Mouse (Mus musculus): ENCODE measurements around the gene 2410002F23Rik. TPM values are rescaled to one million over a fixed set of nuclear protein-coding genes. Genes with fewer than 3 reads are reported as not detected.
"Not testable (repeated sequence)": the region's sequence is repeated elsewhere in the genome, so short reads cannot be mapped to it uniquely, and the experiment has no call there.

The 2410002F23Rik gene
- polyA plus RNA-seq, 1 experiment, result 40.9 TPM

DNA sequence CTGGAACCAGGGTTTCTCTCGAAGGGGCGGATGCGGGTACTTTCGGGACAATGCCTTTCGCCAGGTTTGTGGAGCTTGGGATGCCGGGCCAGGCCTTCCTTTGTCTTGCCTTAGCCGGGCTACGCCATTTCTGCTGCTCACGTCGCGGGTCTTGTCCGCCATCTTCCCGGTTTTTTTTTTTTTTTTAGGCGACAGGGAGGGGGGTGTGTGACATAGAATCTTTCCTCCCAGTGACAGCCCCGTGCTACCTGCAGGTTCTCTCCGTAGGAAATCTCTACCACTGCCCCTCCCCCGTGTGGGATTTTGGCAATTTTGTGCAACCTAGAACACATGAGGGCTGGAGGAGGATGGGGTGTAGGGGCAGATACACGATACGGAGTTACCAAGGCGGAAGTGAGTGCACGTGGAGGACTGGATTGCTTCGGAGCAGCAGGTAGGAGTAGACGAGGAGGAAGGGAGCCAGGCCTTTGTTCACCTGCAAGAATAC, 505 bp downstream of the 2410002F23Rik start:
- peak overlapping the region; percentile 93 for H3K4me3 ChIP-seq
- peak overlapping the region; percentile 61 for H3ac ChIP-seq (ENCODE audit: control insufficient read depth, insufficient read length)
- peak overlapping the region; percentile 86 for H3K4me2 ChIP-seq (ENCODE audit: low read depth)
- peaks cover 20% of the 10 kb centered on the region for H3K36me3 ChIP-seq (ENCODE audit: control insufficient read depth, insufficient read depth)
- H3K27me3 ChIP-seq (ENCODE audit: control insufficient read depth, insufficient read depth, insufficient read length), result no peaks in the 10 kb centered on the region
- no peak for TF ChIP-seq POLR2AphosphoS2 (IDR thresholded peaks at IDR 0.05; ENCODE audit: insufficient read length, low read depth)
- no peak for TF ChIP-seq POLR2A (IDR thresholded peaks at IDR 0.05; ENCODE audit: insufficient read length, low read depth)
- peak in 1 of 3 experiments; percentile 0 for TF ChIP-seq MYOD1 (IDR thresholded peaks at IDR 0.05; ENCODE audit: control insufficient read depth in 1 of 3, insufficient read length in 2 of 3, low read depth in 2 of 3)
- peaks cover 31% of the 10 kb centered on the region for H3K79me2 ChIP-seq (ENCODE audit: control insufficient read depth, insufficient read depth)

- Histone ChIP-seq H3K36me3 (ENCODE audit: control insufficient read depth, insufficient read depth) (peaks cover 20% of the 10 kb centered on the region), H3K27me3 (ENCODE audit: control insufficient read depth, insufficient read depth, insufficient read length) (no peaks in the 10 kb centered on the region), H3K79me2 (ENCODE audit: control insufficient read depth, insufficient read depth) (peaks cover 31% of the 10 kb centered on the region), H3K4me3 (peak overlapping the region; percentile 93), H3ac (ENCODE audit: control insufficient read depth, insufficient read length) (no peak overlapping the region), H3K4me2 (ENCODE audit: low read depth) (peak overlapping the region; percentile 86)
- no peak for TF ChIP-seq POLR2AphosphoS2 (IDR thresholded peaks at IDR 0.05; ENCODE audit: insufficient read length, low read depth)
- no peak for TF ChIP-seq TCF12 (IDR thresholded peaks at IDR 0.05; ENCODE audit: insufficient read depth, poor library complexity, severe bottlenecking)
- TF ChIP-seq REST (IDR thresholded peaks at IDR 0.05; ENCODE audit: insufficient read depth, insufficient read length), result no peak
- TF ChIP-seq SRF (IDR thresholded peaks at IDR 0.05; ENCODE audit: control insufficient read depth, insufficient read length, low read depth), result no peak
- no peak for TF ChIP-seq MYOG (IDR thresholded peaks at IDR 0.05; ENCODE audit: control insufficient read depth in 1 of 3, insufficient read depth in 1 of 3, insufficient read length in 2 of 3, low read depth in 2 of 3)
- TF ChIP-seq E2F4 (IDR thresholded peaks at IDR 0.05; ENCODE audit: insufficient read depth), result no peak
- no peak for TF ChIP-seq USF1 (IDR thresholded peaks at IDR 0.05; ENCODE audit: low read depth)
- TF ChIP-seq TCF3 (IDR thresholded peaks at IDR 0.05; ENCODE audit: insufficient read length, low read depth), result no peak
- TF ChIP-seq MAX (IDR thresholded peaks at IDR 0.05; ENCODE audit: low read depth), result no peak
These were observed 1.4 kb downstream of the 2410002F23Rik start for GRCm38 (mm10) chr7:44247971-44248370.

DNA sequence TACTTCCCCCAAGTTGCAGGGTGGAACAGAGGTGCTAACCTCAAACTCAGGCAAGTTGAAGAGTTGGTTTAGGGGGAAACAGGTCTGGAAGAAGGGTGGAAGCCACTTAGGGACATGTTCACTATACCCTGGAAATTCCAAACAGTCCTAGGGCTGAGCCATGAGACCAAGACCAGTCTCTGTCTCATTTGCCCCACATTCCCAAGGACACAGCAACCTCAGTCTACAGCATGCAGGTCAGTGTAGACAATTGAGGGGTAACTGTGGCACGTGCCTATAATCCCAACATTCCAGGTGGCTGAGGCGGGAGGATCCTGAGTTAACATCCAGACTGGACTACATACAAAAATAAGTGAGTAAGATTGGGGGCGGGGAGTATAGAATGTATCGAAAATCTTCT, 2.7 kb downstream of the 2410002F23Rik start:
- TF ChIP-seq POLR2AphosphoS2 (IDR thresholded peaks at IDR 0.05; ENCODE audit: insufficient read length, low read depth) (no peak), SRF (IDR thresholded peaks at IDR 0.05; ENCODE audit: control insufficient read depth, insufficient read length, low read depth) (no peak), MYOG (IDR thresholded peaks at IDR 0.05; ENCODE audit: control insufficient read depth in 1 of 3, insufficient read depth in 1 of 3, insufficient read length in 2 of 3, low read depth in 2 of 3) (no peak)
- Histone ChIP-seq H3K36me3 (ENCODE audit: control insufficient read depth, insufficient read depth) (peaks cover 20% of the 10 kb centered on the region), H3ac (ENCODE audit: control insufficient read depth, insufficient read length) (no peak overlapping the region)

DNA sequence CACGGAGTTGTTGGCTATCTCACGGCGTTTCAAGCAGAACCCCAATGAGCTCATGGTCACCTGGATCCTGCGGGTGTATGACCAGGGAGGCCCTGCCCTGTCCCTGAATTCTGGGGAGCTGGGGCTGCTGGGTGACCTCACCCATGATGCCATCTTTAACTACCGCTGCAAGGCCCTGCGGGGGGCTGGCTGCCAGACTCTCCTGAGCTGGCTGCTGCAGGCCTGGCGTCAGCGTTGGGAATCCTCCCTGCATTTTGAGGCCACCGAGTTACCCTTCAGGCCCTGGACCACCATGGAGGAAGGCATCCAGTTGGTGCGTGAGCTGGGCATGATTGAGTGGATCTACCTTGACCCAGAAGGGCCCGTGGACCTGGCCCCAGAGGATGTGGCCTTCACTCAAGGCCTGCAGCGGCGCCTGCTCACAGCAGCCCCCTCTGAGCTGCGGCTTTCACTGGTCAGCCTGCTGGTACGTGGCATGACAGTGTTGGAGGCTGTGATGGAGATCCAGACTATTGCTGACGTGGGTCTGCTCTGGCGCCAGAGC, 4.3 kb downstream of the 2410002F23Rik start:
- not testable (repeated sequence) for H3ac ChIP-seq (ENCODE audit: control insufficient read depth, insufficient read length); H3K4me2 ChIP-seq (ENCODE audit: low read depth); H3K4me3 ChIP-seq; H3K27me3 ChIP-seq (ENCODE audit: control insufficient read depth, insufficient read depth, insufficient read length)
- H3K79me2 ChIP-seq (ENCODE audit: control insufficient read depth, insufficient read depth), result peaks cover 29% of the 10 kb centered on the region
- peak; percentile 4 for TF ChIP-seq POLR2A (IDR thresholded peaks at IDR 0.05; ENCODE audit: insufficient read length, low read depth)
- H3K36me3 ChIP-seq (ENCODE audit: control insufficient read depth, insufficient read depth), result peaks cover 20% of the 10 kb centered on the region

More for the DNA sequence above, 2.7 kb downstream of the 2410002F23Rik start:
- Histone ChIP-seq H3K4me2 (ENCODE audit: low read depth) (no peak overlapping the region), H3K79me2 (ENCODE audit: control insufficient read depth, insufficient read depth) (peaks cover 31% of the 10 kb centered on the region), H3K27me3 (ENCODE audit: control insufficient read depth, insufficient read depth, insufficient read length) (no peaks in the 10 kb centered on the region), H3K4me3 (no peak overlapping the region)

DNA sequence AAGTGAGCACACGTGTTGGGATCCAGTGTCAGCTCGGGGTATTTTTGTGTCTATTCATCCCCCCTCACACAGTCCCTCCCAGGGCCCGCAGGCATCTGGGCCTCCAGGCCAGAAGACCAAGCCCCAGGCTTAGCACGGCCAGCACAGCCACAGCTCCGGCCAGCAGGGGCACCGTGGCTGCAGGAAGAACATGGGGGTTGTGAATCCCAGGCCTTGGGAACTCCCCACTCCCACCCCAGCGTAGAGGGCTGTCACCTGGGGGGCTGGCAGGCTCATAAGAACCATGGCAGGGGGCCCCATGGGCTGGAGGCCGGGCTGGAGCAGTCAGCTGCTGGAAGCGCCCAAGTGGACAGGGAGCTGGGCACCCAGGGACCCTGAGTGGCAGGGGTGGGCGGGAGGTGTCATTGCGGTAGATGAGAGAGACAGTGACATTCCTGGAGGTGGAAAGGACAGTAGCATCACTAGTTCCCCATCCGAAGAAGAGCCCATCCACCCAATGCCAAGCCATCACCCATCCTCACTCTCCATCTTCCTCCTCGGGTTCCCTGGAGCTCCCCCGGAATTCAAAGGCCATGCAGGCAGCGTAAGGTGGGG, 6.6 kb downstream of the 2410002F23Rik start:
- TF ChIP-seq MYOG (IDR thresholded peaks at IDR 0.05; ENCODE audit: control insufficient read depth in 1 of 3, insufficient read depth in 1 of 3, insufficient read length in 2 of 3, low read depth in 2 of 3) (no peak), POLR2A (IDR thresholded peaks at IDR 0.05; ENCODE audit: insufficient read length, low read depth) (no peak), CEBPB (IDR thresholded peaks at IDR 0.05; ENCODE audit: insufficient read depth, poor library complexity, severe bottlenecking) (no peak), REST (IDR thresholded peaks at IDR 0.05; ENCODE audit: insufficient read depth, insufficient read length) (no peak), USF1 (IDR thresholded peaks at IDR 0.05; ENCODE audit: low read depth) (no peak)
- Histone ChIP-seq H3K27me3 (ENCODE audit: control insufficient read depth, insufficient read depth, insufficient read length) (no peaks in the 10 kb centered on the region), H3ac (ENCODE audit: control insufficient read depth, insufficient read length) (no peak overlapping the region), H3K79me2 (ENCODE audit: control insufficient read depth, insufficient read depth) (peaks cover 11% of the 10 kb centered on the region), H3K4me3 (no peak overlapping the region), H3K36me3 (ENCODE audit: control insufficient read depth, insufficient read depth) (peaks cover 19% of the 10 kb centered on the region), H3K4me2 (ENCODE audit: low read depth) (no peak overlapping the region)

- Histone ChIP-seq H3ac (ENCODE audit: control insufficient read depth, insufficient read length) (no peak overlapping the region), H3K27me3 (ENCODE audit: control insufficient read depth, insufficient read depth, insufficient read length) (no peaks in the 10 kb centered on the region), H3K79me2 (ENCODE audit: control insufficient read depth, insufficient read depth) (no peaks in the 10 kb centered on the region), H3K36me3 (ENCODE audit: control insufficient read depth, insufficient read depth) (peaks cover 6% of the 10 kb centered on the region), H3K4me2 (ENCODE audit: low read depth) (no peak overlapping the region), H3K4me3 (no peak overlapping the region)
- TF ChIP-seq REST (IDR thresholded peaks at IDR 0.05; ENCODE audit: insufficient read depth, insufficient read length), result no peak
- TF ChIP-seq CEBPB (IDR thresholded peaks at IDR 0.05; ENCODE audit: insufficient read depth, poor library complexity, severe bottlenecking), result no peak
- no peak for TF ChIP-seq MAX (IDR thresholded peaks at IDR 0.05; ENCODE audit: low read depth)
- TF ChIP-seq TCF12 (IDR thresholded peaks at IDR 0.05; ENCODE audit: insufficient read depth, poor library complexity, severe bottlenecking), result no peak
- TF ChIP-seq USF1 (IDR thresholded peaks at IDR 0.05; ENCODE audit: low read depth), result no peak
- peak; percentile 44 for TF ChIP-seq POLR2AphosphoS2 (IDR thresholded peaks at IDR 0.05; ENCODE audit: insufficient read length, low read depth)
- no peak for TF ChIP-seq SRF (IDR thresholded peaks at IDR 0.05; ENCODE audit: control insufficient read depth, insufficient read length, low read depth)
- TF ChIP-seq MYOD1 (IDR thresholded peaks at IDR 0.05; ENCODE audit: control insufficient read depth in 1 of 3, insufficient read length in 2 of 3, low read depth in 2 of 3), result peak in 2 of 3 experiments; percentile 56 to 74
- TF ChIP-seq TCF3 (IDR thresholded peaks at IDR 0.05; ENCODE audit: insufficient read length, low read depth), result no peak
- TF ChIP-seq POLR2A (IDR thresholded peaks at IDR 0.05; ENCODE audit: insufficient read length, low read depth), result no peak
- TF ChIP-seq E2F4 (IDR thresholded peaks at IDR 0.05; ENCODE audit: insufficient read depth), result no peak
- peak in 2 of 3 experiments; percentile 88 to 90 for TF ChIP-seq MYOG (IDR thresholded peaks at IDR 0.05; ENCODE audit: control insufficient read depth in 1 of 3, insufficient read depth in 1 of 3, insufficient read length in 2 of 3, low read depth in 2 of 3)
These were observed 8.4 kb downstream of the 2410002F23Rik start for GRCm38 (mm10) chr7:44254930-44255329.

All from myocyte (in vitro differentiated cells).